ENCODE assay signal across 8 mouse cellular contexts in genomic region chr10:19933511-19934383, GRCm38 (mm10). TPM values are rescaled to one million over a fixed set of nuclear protein-coding genes. Genes with fewer than 3 reads are reported as not detected.
DNase-seq lines count a peak whose midpoint lies in the region; ATAC-seq and TF ChIP-seq lines count a peak whose summit lies in the region.

No protein-coding gene starts in this region.

- peaks cover 3% of the 10 kb centered on the region; the same call in 1 of the 2 replicates for H3K27me3 ChIP-seq in embryonic facial prominence, embryonic 12.5 days
- H3K27me3 ChIP-seq in limb, embryonic 13.5 days = peaks cover 18% of the 10 kb centered on the region; the same call in 1 of the 2 replicates
- peaks cover 23% of the 10 kb centered on the region for H3K27me3 ChIP-seq in midbrain, embryonic 14.5 days (ENCODE audit: control insufficient read depth, insufficient read depth, low read length)
- H3K27me3 ChIP-seq in small intestine, adult 2 months (ENCODE audit: control insufficient read depth, insufficient read depth, low read length) = no peaks in the 10 kb centered on the region

- ATAC-seq in embryonic facial prominence, embryonic 12.5 days (ENCODE audit: insufficient number of reproducible peaks, insufficient read depth, low FRiP score, low TSS enrichment) = peak; percentile 82
- peak; percentile 83 for ATAC-seq in limb, embryonic 13.5 days (ENCODE audit: low FRiP score, low read depth)
- peak; percentile 87 for ATAC-seq in midbrain, embryonic 14.5 days (ENCODE audit: low FRiP score, low TSS enrichment)
- no peak for ATAC-seq in erythroid progenitor cell, adult 5-6 weeks (replicated peaks; ENCODE audit: low FRiP score, poor library complexity, severe bottlenecking)

- WGBS in embryonic facial prominence, embryonic 12.5 days = under 1% methylated on average over 88 of the region's 97 CpGs
- under 1% methylated on average over 81 of the region's 97 CpGs for WGBS in limb, embryonic 13.5 days
- WGBS in midbrain, embryonic 14.5 days = under 1% methylated on average over 73 of the region's 97 CpGs
- WGBS in small intestine, adult 2 months = under 1% methylated on average over 92 of the region's 97 CpGs

- TF ChIP-seq POLR2A in small intestine, adult 2 months (IDR thresholded peaks at IDR 0.05; ENCODE audit: low read depth, low read length) = no peak; the same call in none of the 2 replicates

- peak overlapping the region; percentile 71 for H3K9ac ChIP-seq in embryonic facial prominence, embryonic 12.5 days
- H3K9ac ChIP-seq in limb, embryonic 13.5 days = peak overlapping the region; percentile 80
- peak overlapping the region; percentile 71 for H3K9ac ChIP-seq in midbrain, embryonic 14.5 days (replicated peaks; ENCODE audit: low read length)

- H3K4me2 ChIP-seq in embryonic facial prominence, embryonic 12.5 days (replicated peaks) = peak overlapping the region; percentile 96
- peak overlapping the region; percentile 91 for H3K4me2 ChIP-seq in limb, embryonic 13.5 days (replicated peaks)
- peak overlapping the region; percentile 94 for H3K4me2 ChIP-seq in midbrain, embryonic 14.5 days (ENCODE audit: low read length)

- peak; percentile 60 for TF ChIP-seq CTCF in small intestine, adult 2 months (IDR thresholded peaks at IDR 0.05; ENCODE audit: extremely low read depth, insufficient read length, insufficient replicate concordance, low read depth, low read length)

- no peaks in the 10 kb centered on the region for H3K9me3 ChIP-seq in embryonic facial prominence, embryonic 12.5 days
- no peaks in the 10 kb centered on the region for H3K9me3 ChIP-seq in limb, embryonic 13.5 days
- no peaks in the 10 kb centered on the region for H3K9me3 ChIP-seq in midbrain, embryonic 14.5 days (ENCODE audit: control insufficient read depth, low read length)

- H3K27ac ChIP-seq in embryonic facial prominence, embryonic 12.5 days = peak overlapping the region; percentile 74
- H3K27ac ChIP-seq in limb, embryonic 13.5 days = peak overlapping the region; percentile 39; the same call in 1 of the 2 replicates
- peak overlapping the region; percentile 66 for H3K27ac ChIP-seq in midbrain, embryonic 14.5 days (replicated peaks; ENCODE audit: low read depth, low read length)
- peak overlapping the region; percentile 95 for H3K27ac ChIP-seq in small intestine, adult 2 months (ENCODE audit: insufficient read depth, low read depth, low read length)

- no peaks in the 10 kb centered on the region for H3K36me3 ChIP-seq in embryonic facial prominence, embryonic 12.5 days
- H3K36me3 ChIP-seq in limb, embryonic 13.5 days = no peaks in the 10 kb centered on the region
- no peaks in the 10 kb centered on the region for H3K36me3 ChIP-seq in midbrain, embryonic 14.5 days (ENCODE audit: control insufficient read depth, insufficient read depth, low read length)
- no peaks in the 10 kb centered on the region for H3K36me3 ChIP-seq in small intestine, adult 2 months (ENCODE audit: control insufficient read depth, insufficient read depth, low read length)

- H3K4me1 ChIP-seq in embryonic facial prominence, embryonic 12.5 days = peaks cover 15% of the 10 kb centered on the region; the same call in 1 of the 2 replicates
- H3K4me1 ChIP-seq in limb, embryonic 13.5 days = peaks cover 40% of the 10 kb centered on the region
- H3K4me1 ChIP-seq in midbrain, embryonic 14.5 days (ENCODE audit: control insufficient read depth, insufficient read depth, low read length) = no peaks in the 10 kb centered on the region; the same call in 1 of the 2 replicates
- H3K4me1 ChIP-seq in small intestine, adult 2 months (ENCODE audit: control insufficient read depth, insufficient read depth, insufficient read length, low read length) = peaks cover 9% of the 10 kb centered on the region; the same call in 1 of the 2 replicates

- peak; percentile 93 for DNase-seq in adrenal gland, adult 2 months
- peak; percentile 87 to 88 for DNase-seq in heart, adult 9 months (ENCODE audit: low spot score in 2 of 2)
- peak; percentile 91 for DNase-seq in kidney, adult 9 months
- DNase-seq in midbrain, embryonic 14.5 days = peak; percentile 85

- peak overlapping the region; percentile 76 for H3K4me3 ChIP-seq in embryonic facial prominence, embryonic 12.5 days
- peak overlapping the region; percentile 80 for H3K4me3 ChIP-seq in limb, embryonic 13.5 days
- peak overlapping the region; percentile 68 for H3K4me3 ChIP-seq in midbrain, embryonic 14.5 days (replicated peaks; ENCODE audit: low read depth, low read length)
- peak overlapping the region; percentile 98 for H3K4me3 ChIP-seq in small intestine, adult 2 months (ENCODE audit: low read depth, low read length)

RNA-seq across cellular contexts. Expression of gene Map3k5, which starts 0.5 kb away (rescaled TPM):
- 10 to 100 TPM; 19.9 to 36.9 TPM for total RNA-seq in adrenal gland, adult 2 months (2021)
- polyA plus RNA-seq in adrenal gland, adult 2 months (2012; rRNA removed) = 2.8 and 3.3 TPM in 2 replicates
- 2.5 and 3.3 TPM in 2 replicates for polyA plus RNA-seq in embryonic facial prominence, embryonic 12.5 days (2016; fragmentation: Nextera tagmentation; extraction: Ambion mirVana)
- 1.2 and 2.1 TPM in 2 replicates for polyA plus RNA-seq in limb, embryonic 13.5 days (2015; fragmentation: Nextera tagmentation; extraction: Ambion mirVana)
- polyA plus RNA-seq in midbrain, embryonic 14.5 days (2014; fragmentation: Nextera tagmentation; extraction: Ambion mirVana) = 0.72 and 1.3 TPM in 2 replicates
- 1.6 and 2.2 TPM in 2 replicates for polyA plus RNA-seq in small intestine, adult 2 months (2012; rRNA removed)
- total RNA-seq in erythroid progenitor cell, adult 5-6 weeks (2015; ENCODE audit: low replicate concordance) = 1.4 and 4.2 TPM in 2 replicates
- 4.4 and 4.5 TPM in 2 replicates for total RNA-seq in erythroid progenitor cell, adult 5-6 weeks (2017; ENCODE audit: low replicate concordance)

RNA-seq across cellular contexts. Expression of gene Pex7, which starts 26.3 kb away (rescaled TPM):
- total RNA-seq in adrenal gland, adult 2 months (2021) = 10 to 100 TPM; 44.8 to 47.5 TPM
- polyA plus RNA-seq in adrenal gland, adult 2 months (2012; rRNA removed) = 114 and 169 TPM in 2 replicates
- polyA plus RNA-seq in embryonic facial prominence, embryonic 12.5 days (2016; fragmentation: Nextera tagmentation; extraction: Ambion mirVana) = 21.3 and 21.6 TPM in 2 replicates
- polyA plus RNA-seq in limb, embryonic 13.5 days (2015; fragmentation: Nextera tagmentation; extraction: Ambion mirVana) = 20.9 and 21.7 TPM in 2 replicates
- polyA plus RNA-seq in midbrain, embryonic 14.5 days (2014; fragmentation: Nextera tagmentation; extraction: Ambion mirVana) = 30.1 and 30.7 TPM in 2 replicates
- 10.3 and 26.1 TPM in 2 replicates for polyA plus RNA-seq in small intestine, adult 2 months (2012; rRNA removed)
- 1.7 and 20.9 TPM in 2 replicates for total RNA-seq in erythroid progenitor cell, adult 5-6 weeks (2015; ENCODE audit: low replicate concordance)
- total RNA-seq in erythroid progenitor cell, adult 5-6 weeks (2017; ENCODE audit: low replicate concordance) = 1.4 and 8.9 TPM in 2 replicates

Comparison
In these comparisons a context has a peak if more than half of its experiments do, and no peak if none do; other contexts are left out.
1. H3K27ac ChIP-seq: peak in every context shown above with its lines; median percentile 95 in small intestine, adult 2 months; 74 in embryonic facial prominence, embryonic 12.5 days; 66 in midbrain, embryonic 14.5 days; 39 in limb, embryonic 13.5 days.